Mouse (Mus musculus) lung, adult 10 weeks (tissue): ENCODE results near the gene Zcchc17. TPM values are rescaled to one million over a fixed set of nuclear protein-coding genes. Genes with fewer than 3 reads are reported as not detected.

Experiments used
- polyA plus RNA-seq: library from polyadenylated mRNA; stranded (reverse); fragments of 350-450 nt; fragmentation: Illumina TruSeq; extraction: RNeasy Lipid Tissue Mini Kit (QIAGEN cat#74804); gene quantifications from one replicate; pipeline ENCODE4 v1.2.3, GENCODE M21; 2014; ENCODE audit warnings: low read depth, low replicate concordance; ENCODE audit not compliant: insufficient read depth

Zcchc17 gene
- 24.9 TPM for polyA plus RNA-seq

GRCm38 (mm10) chr4:130359486-130360237 is at the start of gene Zcchc17, which contains the start of gene Snrnp40:
Gene Zcchc17 (minus strand): TSS chr4:130359943.
Gene Snrnp40 (plus strand): TSS chr4:130360132.

GRCm38 (mm10) chr4:130308231-130309081 is 51.3 kb downstream of the Zcchc17 start, which contains the start of the genes Fabp3 and Gm10570:
Gene Fabp3 (plus strand): TSS chr4:130308595.
Gene Gm10570 (minus strand): TSS chr4:130308674.

GRCm38 (mm10) chr4:130279105-130279504 is 80.6 kb downstream of the Zcchc17 start, which contains the start of gene Serinc2:
Gene Serinc2 (minus strand): TSS chr4:130279205.

Other genes with a start within 250 kb of the Zcchc17 start
- gene Hcrtr1, start 220.6 kb downstream of the Zcchc17 start, polyA plus RNA-seq = not detected
- 120 TPM for gene Tinagl1, start 184.8 kb downstream of the Zcchc17 start, polyA plus RNA-seq
- not detected for gene Gm853, start 137.5 kb downstream of the Zcchc17 start, polyA plus RNA-seq
- gene Serinc2, start 80.7 kb downstream of the Zcchc17 start, polyA plus RNA-seq = 12.5 TPM
- 84.1 TPM for gene Fabp3, start 51.3 kb downstream of the Zcchc17 start, polyA plus RNA-seq
- not detected for gene Gm10570, start 51.3 kb downstream of the Zcchc17 start, polyA plus RNA-seq
- gene Snrnp40, start 189 bp upstream of the Zcchc17 start, polyA plus RNA-seq = 24.0 TPM
- 1.5 TPM for gene Nkain1, start 214.2 kb upstream of the Zcchc17 start, polyA plus RNA-seq